Comparison of ENCODE assay signal across 25 mouse cellular contexts in genomic region chr3:107105986-107106385, GRCm38 (mm10). TPM values are rescaled to one million over a fixed set of nuclear protein-coding genes. Genes with fewer than 3 reads are reported as not detected.
DNase-seq lines count a peak whose midpoint lies in the region; ATAC-seq and TF ChIP-seq lines count a peak whose summit lies in the region.
"Had no signal": no experiment of that assay in that cellular context is flagged by ENCODE, and none has a peak within 500 bp of the region (broad histone marks: within the 10 kb centered on the region; RNA-seq: fewer than 3 reads in every experiment).

No protein-coding gene starts in this region.

- no peak overlapping the region for H3K4me3 ChIP-seq in hindbrain, embryonic 15.5 days
- H3K4me3 ChIP-seq in hindbrain, embryonic 12.5 days = no peak overlapping the region
- H3K4me3 ChIP-seq in lung, postnatal 0 days (ENCODE audit: low read depth, low read length) = no peak overlapping the region
- H3K4me3 ChIP-seq: forebrain, embryonic 13.5 days; heart, embryonic 10.5 days; limb, embryonic 13.5 days; liver, embryonic 13.5 days; lung, embryonic 15.5 days; midbrain, embryonic 10.5 days; neural tube, embryonic 13.5 days had no signal

- peaks cover 30% of the 10 kb centered on the region for H3K4me1 ChIP-seq in hindbrain, embryonic 15.5 days (replicated peaks)
- peaks cover 4% of the 10 kb centered on the region for H3K4me1 ChIP-seq in hindbrain, embryonic 12.5 days
- H3K4me1 ChIP-seq in lung, postnatal 0 days (ENCODE audit: insufficient read depth, low read depth, low read length) = no peaks in the 10 kb centered on the region
- H3K4me1 ChIP-seq: liver, embryonic 13.5 days had no signal

- no peak for TF ChIP-seq EP300 in lung, postnatal 0 days (IDR thresholded peaks at IDR 0.05)

- ATAC-seq in hindbrain, embryonic 15.5 days (ENCODE audit: low FRiP score, low read depth) = no peak
- ATAC-seq in hindbrain, embryonic 12.5 days (ENCODE audit: low FRiP score) = no peak
- 0 out of 2 replicates have a peak, but pooled peaks have one; percentile 10 for ATAC-seq in lung, postnatal 0 days
- ATAC-seq: activated CD4-positive, CD25-positive, alpha-beta regulatory T cell, adult 4 months; forebrain, embryonic 13.5 days; intestine, embryonic 16.5 days had no signal

- H3K27ac ChIP-seq in hindbrain, embryonic 15.5 days (replicated peaks) = no peak overlapping the region
- H3K27ac ChIP-seq in hindbrain, embryonic 12.5 days = no peak overlapping the region
- no peak overlapping the region for H3K27ac ChIP-seq in lung, postnatal 0 days (ENCODE audit: low read length)
- H3K27ac ChIP-seq: forebrain, embryonic 13.5 days; heart, embryonic 10.5 days; limb, embryonic 13.5 days; liver, embryonic 13.5 days; lung, embryonic 15.5 days; midbrain, embryonic 10.5 days; neural tube, embryonic 13.5 days; stomach, postnatal 0 days had no signal

- H3K4me2 ChIP-seq in hindbrain, embryonic 15.5 days = peak overlapping the region; percentile 13; the same call in 1 of the 2 replicates
- no peak overlapping the region for H3K4me2 ChIP-seq in hindbrain, embryonic 12.5 days (replicated peaks)
- peak overlapping the region; percentile 29 for H3K4me2 ChIP-seq in lung, postnatal 0 days (replicated peaks; ENCODE audit: low read depth, low read length)
- H3K4me2 ChIP-seq: forebrain, embryonic 13.5 days; limb, embryonic 13.5 days; liver, embryonic 13.5 days; lung, embryonic 15.5 days; neural tube, embryonic 13.5 days had no signal

- 78% methylated on average over 6 of the region's 6 CpGs for WGBS in hindbrain, embryonic 15.5 days
- WGBS in hindbrain, embryonic 12.5 days = 86% methylated on average over 6 of the region's 6 CpGs
- WGBS in lung, postnatal 0 days = 64% methylated on average over 6 of the region's 6 CpGs

- no peaks in the 10 kb centered on the region for H3K9me3 ChIP-seq in hindbrain, embryonic 15.5 days
- H3K9me3 ChIP-seq in hindbrain, embryonic 12.5 days (replicated peaks) = no peaks in the 10 kb centered on the region
- no peaks in the 10 kb centered on the region for H3K9me3 ChIP-seq in lung, postnatal 0 days (ENCODE audit: low read length)
- H3K9me3 ChIP-seq: forebrain, embryonic 13.5 days; heart, embryonic 10.5 days; limb, embryonic 13.5 days; liver, embryonic 13.5 days; lung, embryonic 15.5 days; midbrain, embryonic 10.5 days; neural tube, embryonic 13.5 days had no signal

- DNase-seq in adrenal gland, postnatal 14 days = peak; percentile 21
- DNase-seq in adrenal gland, postnatal 10 days = no peak
- DNase-seq in lung, postnatal 0 days (ENCODE audit: low spot score) = peak; percentile 36
- no peak for DNase-seq in lung, postnatal 25 days (ENCODE audit: low spot score)
- DNase-seq in adipocyte (ENCODE audit: low spot score) = peak; percentile 7
- no peak for DNase-seq in spleen, adult 18-20 months
- DNase-seq: adrenal gland, postnatal 25 days; cerebellum, postnatal 14 days; kidney, adult 9 months; kidney, postnatal 14 days; layer of hippocampus, postnatal 36 days; liver, embryonic 13.5 days; thymus, adult 2 months had no signal

- no peaks in the 10 kb centered on the region for H3K27me3 ChIP-seq in hindbrain, embryonic 15.5 days
- H3K27me3 ChIP-seq in hindbrain, embryonic 12.5 days = peaks cover 30% of the 10 kb centered on the region
- peaks cover 11% of the 10 kb centered on the region for H3K27me3 ChIP-seq in lung, postnatal 0 days (replicated peaks; ENCODE audit: insufficient read depth, low read length)

- no peaks in the 10 kb centered on the region for H3K36me3 ChIP-seq in hindbrain, embryonic 15.5 days
- H3K36me3 ChIP-seq in hindbrain, embryonic 12.5 days = no peaks in the 10 kb centered on the region
- H3K36me3 ChIP-seq in lung, postnatal 0 days (ENCODE audit: insufficient read depth, low read length) = no peaks in the 10 kb centered on the region
- H3K36me3 ChIP-seq: heart, embryonic 10.5 days; limb, embryonic 13.5 days; liver, embryonic 13.5 days; lung, embryonic 15.5 days; midbrain, embryonic 10.5 days had no signal

- TF ChIP-seq CTCF in lung, postnatal 0 days (IDR thresholded peaks at IDR 0.05) = no peak

- no peak overlapping the region for H3K9ac ChIP-seq in hindbrain, embryonic 15.5 days
- H3K9ac ChIP-seq in hindbrain, embryonic 12.5 days = no peak overlapping the region
- H3K9ac ChIP-seq in lung, postnatal 0 days (replicated peaks; ENCODE audit: low read depth) = no peak overlapping the region
- H3K9ac ChIP-seq: forebrain, embryonic 13.5 days; limb, embryonic 13.5 days; liver, embryonic 13.5 days; lung, embryonic 15.5 days; neural tube, embryonic 13.5 days had no signal

RNA-seq across cellular contexts. Expression of gene Kcna2, which starts 5.0 kb away (rescaled TPM):
- 1.4 and 4.0 TPM in 2 replicates for total RNA-seq in adrenal gland, postnatal 14 days (2021)
- total RNA-seq in adrenal gland, postnatal 10 days (2021) = 1 to 10 TPM; 2.5 to 2.6 TPM
- 1.7 and 2.1 TPM in 2 replicates for polyA plus RNA-seq in hindbrain, embryonic 15.5 days (2015; fragmentation: Nextera tagmentation; extraction: Ambion mirVana)
- polyA plus RNA-seq in hindbrain, embryonic 12.5 days (2016; fragmentation: Nextera tagmentation; extraction: Ambion mirVana) = 0.57 and 0.67 TPM in 2 replicates
- 0.87 and 0.93 TPM in 2 replicates for polyA plus RNA-seq in lung, postnatal 0 days (2015; fragmentation: Nextera tagmentation; extraction: Ambion mirVana)
- total RNA-seq: hematopoietic stem cell, adult 5-6 weeks had no signal
- polyA plus RNA-seq: heart, embryonic 10.5 days had no signal

Comparison
In these comparisons a context has a peak if more than half of its experiments do, and no peak if none do; other contexts are left out.
1. DNase-seq: peak in adrenal gland, postnatal 14 days (single experiment), lung, postnatal 0 days (single experiment) and adipocyte (single experiment); none in adrenal gland, postnatal 10 days (single experiment), lung, postnatal 25 days (single experiment) and spleen, adult 18-20 months (0 of 2).